Mouse (Mus musculus) heart, postnatal 0 days (tissue): Measurements from ENCODE around the gene Elfn2. TPM values are rescaled to one million over a fixed set of nuclear protein-coding genes. Genes with fewer than 3 reads are reported as not detected.

Experiments used
- ATAC-seq: fragments of 200-750 bp; cut with Nextera tagmentation; 2 replicates; pipeline ENCODE4 v1.8.0; 2017; ENCODE audit warnings: low read depth, moderate number of reproducible peaks, moderate library complexity; ENCODE audit not compliant: insufficient read depth
- DNase-seq: peaks from one replicate; pipeline ENCODE4 v3.0.0-alpha.2; 2016; ENCODE audit warnings: low spot score
- H3K27ac ChIP-seq: fragments of 300-500 bp; sonication (generic); 2 replicates; pipeline ENCODE4 v1.5.1; 2014; ENCODE audit warnings: low read depth, mild to moderate bottlenecking
- H3K27me3 ChIP-seq: fragments of 300-500 bp; sonication (generic); 2 replicates; pipeline ENCODE4 v1.6.1; 2014; ENCODE audit warnings: low read length, mixed read lengths; ENCODE audit not compliant: control insufficient read depth, insufficient read depth
- H3K36me3 ChIP-seq: fragments of 300-500 bp; sonication (generic); replicated peaks from 2 replicates; pipeline ENCODE4 v1.6.1; 2014; ENCODE audit warnings: low read length, mixed read lengths; ENCODE audit not compliant: control insufficient read depth, insufficient read depth
- H3K4me1 ChIP-seq: fragments of 300-500 bp; sonication (generic); 2 replicates; pipeline ENCODE4 v1.6.1; 2014; ENCODE audit warnings: antibody characterized with exemption; ENCODE audit not compliant: control insufficient read depth, insufficient read depth
- H3K4me2 ChIP-seq: fragments of 300-500 bp; sonication (generic); 2 replicates; pipeline ENCODE4 v1.6.1; 2014; ENCODE audit warnings: low read depth, mild to moderate bottlenecking, low read length, moderate library complexity
- H3K4me3 ChIP-seq: fragments of 300-500 bp; sonication (generic); 2 replicates; pipeline ENCODE4 v1.5.1; 2014; ENCODE audit warnings: low read depth, low read length
- H3K9ac ChIP-seq: fragments of 300-500 bp; sonication (generic); replicated peaks from 2 replicates; pipeline ENCODE4 v1.6.1; 2014; ENCODE audit warnings: low read depth, low read length, mixed read lengths
- H3K9me3 ChIP-seq: fragments of 300-500 bp; sonication (generic); replicated peaks from 2 replicates; pipeline ENCODE4 v1.6.1; 2016; ENCODE audit warnings: low read length; ENCODE audit not compliant: control insufficient read depth
- CTCF ChIP-seq: IDR thresholded peaks from 2 replicates; pipeline ENCODE4 v1.5.1; 2016; ENCODE audit warnings: antibody characterized with exemption, control low read depth, low read depth
- EP300 ChIP-seq: IDR thresholded peaks from 2 replicates; pipeline ENCODE4 v1.6.1; 2016; ENCODE audit warnings: antibody characterized with exemption, low read depth
- WGBS: fragments of 180-500 bp; shearing (Covaris S2); extraction: QIAGEN DNeasy Blood & Tissue Kit; methylation state at CpG from one replicate; pipeline ENCODE4 v1.1.7; 2014; 5-methylcytosine and 5-hydroxymethylcytosine counted together
- polyA plus RNA-seq: library from polyadenylated mRNA; unstranded; fragments of >200 nt; fragmentation: Nextera tagmentation; extraction: Ambion mirVana; gene quantifications from 2 replicates; pipeline ENCODE4 v1.2.1, GENCODE M21; 2015
- total RNA-seq: library from RNA; depleted of rRNA; stranded (reverse); fragments of >200 nt; gene quantifications from 2 replicates; pipeline ENCODE4 v1.2.3, GENCODE M21; 2014; ENCODE audit warnings: low replicate concordance

The Elfn2 gene
- total and polyA plus RNA-seq, 2 experiments from 2014 or later = 0.11 to 0.19 TPM

DNA sequence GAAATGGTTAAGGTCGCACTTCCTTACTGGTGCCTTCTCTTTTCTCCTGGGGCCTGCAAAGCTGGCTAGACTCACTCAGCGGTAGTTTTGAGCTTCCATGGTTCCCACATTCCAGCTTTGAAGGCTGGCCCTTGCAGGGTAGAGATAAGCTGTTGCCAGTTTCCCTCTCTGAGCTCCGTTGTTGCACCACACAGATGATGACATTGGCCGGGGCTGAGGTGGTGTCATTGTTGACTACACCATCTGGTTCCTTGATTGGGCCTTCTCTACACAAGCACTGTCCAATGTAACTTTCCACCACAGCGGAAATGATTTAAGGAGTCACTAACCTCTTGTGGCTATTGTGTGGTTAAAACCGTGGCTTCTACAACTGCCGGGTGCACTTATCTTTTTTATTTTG lies 2.0 kb upstream of the Elfn2 start:
- Histone ChIP-seq H3K36me3 (no peaks in the 10 kb centered on the region), H3K4me1 (peaks cover 7% of the 10 kb centered on the region), H3K9ac (no peak overlapping the region; the same call in 1 of the 2 replicates), H3K27me3 (peaks cover 60% of the 10 kb centered on the region), H3K4me3 (no peak overlapping the region), H3K9me3 (no peaks in the 10 kb centered on the region), H3K4me2 (no peak overlapping the region), H3K27ac (no peak overlapping the region)
- WGBS = 27% methylated on average over 7 of the region's 7 CpGs
- TF ChIP-seq EP300 (no peak), CTCF (no peak)
- peak; percentile 67 for DNase-seq
- peak; percentile 88 for ATAC-seq

DNA sequence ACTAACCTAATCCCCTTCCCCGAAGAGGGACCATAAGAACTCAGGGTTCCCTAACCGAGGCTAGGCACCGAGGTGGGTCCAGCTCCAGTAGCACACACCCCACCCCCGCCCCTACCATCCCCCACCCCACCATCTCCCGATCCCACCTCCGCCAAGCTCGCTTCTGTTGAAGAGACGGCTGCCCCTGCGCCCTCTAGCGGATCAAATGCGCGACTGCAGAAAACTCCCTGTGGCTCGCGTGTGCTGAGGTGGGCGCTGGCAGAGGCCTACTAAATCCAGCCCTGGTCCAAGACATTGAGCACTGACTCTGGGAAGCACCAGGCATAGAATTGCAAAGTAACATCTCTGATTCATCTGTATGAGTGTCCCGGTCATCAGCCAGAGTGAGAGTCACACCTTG lies 1.5 kb upstream of the Elfn2 start:
- TF ChIP-seq CTCF (peak; percentile 74), EP300 (no peak)

DNA sequence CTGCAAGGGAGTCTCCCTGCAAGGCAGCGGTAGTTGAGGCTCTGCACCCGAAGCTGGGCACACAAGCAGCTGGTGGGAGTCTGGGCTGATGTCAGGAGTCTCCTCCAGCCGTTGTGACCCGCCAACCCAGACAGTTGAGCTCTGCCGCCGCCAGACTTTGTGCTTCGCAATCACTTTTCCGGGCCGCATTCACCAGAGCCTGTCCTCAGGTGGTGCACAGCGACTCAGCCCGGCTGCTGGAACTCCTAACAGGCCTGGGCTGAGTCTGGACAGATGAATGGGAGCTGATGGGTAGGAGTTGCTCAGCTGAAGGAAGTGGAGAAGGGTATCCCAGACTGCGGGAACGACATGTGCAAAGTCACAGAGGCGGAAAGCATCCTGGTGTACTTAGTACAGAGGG lies 845 bp upstream of the Elfn2 start:
- Histone ChIP-seq H3K27ac (no peak overlapping the region), H3K4me3 (peak overlapping the region; percentile 37; the same call in 1 of the 2 replicates), H3K27me3 (peaks cover 71% of the 10 kb centered on the region), H3K4me2 (no peak overlapping the region), H3K9ac (no peak overlapping the region), H3K9me3 (no peaks in the 10 kb centered on the region), H3K36me3 (no peaks in the 10 kb centered on the region), H3K4me1 (peaks cover 7% of the 10 kb centered on the region)
- ATAC-seq = no peak
- 5% methylated on average over 14 of the region's 14 CpGs for WGBS
- DNase-seq = no peak
- TF ChIP-seq CTCF (no peak), EP300 (no peak)

More for the DNA sequence above, 1.5 kb upstream of the Elfn2 start:
- Histone ChIP-seq H3K9ac (no peak overlapping the region; the same call in 1 of the 2 replicates), H3K9me3 (no peaks in the 10 kb centered on the region), H3K36me3 (no peaks in the 10 kb centered on the region), H3K4me3 (no peak overlapping the region), H3K27ac (no peak overlapping the region), H3K4me2 (no peak overlapping the region), H3K4me1 (peaks cover 7% of the 10 kb centered on the region), H3K27me3 (peaks cover 64% of the 10 kb centered on the region)
- ATAC-seq (peak; percentile 28; the same call in 1 of the 2 replicates), DNase-seq (peak; percentile 34)
- WGBS = 4% methylated on average over 16 of the region's 16 CpGs

DNA sequence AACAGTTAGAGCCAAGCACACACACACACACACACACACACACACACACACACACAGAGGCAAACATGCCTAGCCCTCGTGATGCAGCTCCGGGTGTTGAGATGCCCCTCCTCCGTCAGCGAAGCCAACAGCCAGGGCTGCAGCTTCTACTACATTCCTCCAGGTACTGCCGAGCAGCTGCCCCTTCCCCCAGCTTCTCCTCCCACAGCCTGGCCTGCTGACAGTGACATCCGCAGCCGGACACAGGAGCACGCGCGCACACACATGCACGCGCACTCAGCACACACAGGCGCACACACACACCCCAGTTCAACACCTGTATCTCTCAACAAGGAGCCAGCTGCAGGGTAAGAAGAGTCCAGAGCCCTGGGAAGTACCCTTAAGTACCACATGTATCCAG lies 1.6 kb downstream of the Elfn2 start:
- WGBS = 45% methylated on average over 12 of the region's 13 CpGs

DNA sequence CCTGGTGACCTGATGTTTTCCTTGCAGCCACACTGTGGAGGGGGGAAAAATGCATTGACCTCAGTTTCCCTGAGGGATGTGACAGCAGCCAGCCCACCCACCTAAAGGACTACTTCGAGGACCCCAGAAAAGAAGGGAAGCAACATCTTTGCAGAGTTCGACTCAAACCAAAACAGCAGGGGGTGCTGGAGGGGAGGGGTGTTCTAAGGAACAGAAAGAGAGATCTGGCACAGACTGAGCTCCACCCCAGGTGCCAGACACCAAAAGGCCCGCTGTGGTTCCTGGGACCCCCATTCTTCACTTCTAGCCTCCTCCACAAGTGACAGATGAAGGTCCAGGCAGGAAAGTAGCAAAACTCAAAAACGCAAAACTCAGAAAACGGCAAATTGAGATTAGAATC lies 2.7 kb downstream of the Elfn2 start:
- no peak overlapping the region for H3K27ac ChIP-seq
- H3K9ac ChIP-seq = no peak overlapping the region
- TF ChIP-seq CTCF (no peak), EP300 (no peak)
- ATAC-seq (no peak), DNase-seq (no peak)
- no peak overlapping the region for H3K4me2 ChIP-seq
- H3K36me3 ChIP-seq = no peaks in the 10 kb centered on the region
- no peaks in the 10 kb centered on the region for H3K9me3 ChIP-seq
- WGBS = 29% methylated on average over 5 of the region's 5 CpGs
- H3K4me3 ChIP-seq = no peak overlapping the region
- H3K27me3 ChIP-seq = peaks cover 92% of the 10 kb centered on the region
- H3K4me1 ChIP-seq = peaks cover 7% of the 10 kb centered on the region

More for the DNA sequence above, 1.6 kb downstream of the Elfn2 start:
- peaks cover 82% of the 10 kb centered on the region for H3K27me3 ChIP-seq
- H3K36me3 ChIP-seq = no peaks in the 10 kb centered on the region
- ATAC-seq = no peak
- H3K4me2 ChIP-seq = no peak overlapping the region
- no peaks in the 10 kb centered on the region for H3K9me3 ChIP-seq
- no peak overlapping the region for H3K4me3 ChIP-seq
- TF ChIP-seq EP300 (no peak), CTCF (no peak)
- H3K4me1 ChIP-seq = peaks cover 7% of the 10 kb centered on the region
- H3K27ac ChIP-seq = no peak overlapping the region
- H3K9ac ChIP-seq = no peak overlapping the region
- DNase-seq = no peak

DNA sequence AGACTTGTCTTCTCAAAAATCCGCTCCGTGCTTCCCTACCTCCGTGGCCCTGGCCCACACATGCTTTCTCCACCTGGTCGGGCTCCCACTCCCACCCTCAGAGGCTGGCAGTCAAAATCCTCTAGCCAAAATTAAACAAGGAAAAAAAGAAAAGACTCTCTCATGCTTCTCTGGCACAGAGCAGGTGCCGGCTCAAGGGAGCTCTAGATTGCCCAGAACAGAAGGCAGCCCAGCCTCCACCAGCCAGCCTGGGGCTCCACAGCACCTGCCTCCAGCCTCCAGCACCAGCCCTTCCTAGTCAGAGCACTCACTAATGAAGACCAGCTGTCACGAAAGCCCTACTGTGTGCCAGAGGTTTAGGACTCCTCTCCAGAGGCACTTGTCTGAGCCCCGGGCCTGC lies 4.8 kb downstream of the Elfn2 start:
- no peak overlapping the region for H3K9ac ChIP-seq
- no peak for ATAC-seq
- no peak overlapping the region for H3K27ac ChIP-seq
- no peak for DNase-seq
- no peak overlapping the region for H3K4me3 ChIP-seq
- no peak overlapping the region for H3K4me2 ChIP-seq
- peaks cover 87% of the 10 kb centered on the region for H3K27me3 ChIP-seq
- H3K4me1 ChIP-seq = no peaks in the 10 kb centered on the region
- H3K9me3 ChIP-seq = no peaks in the 10 kb centered on the region
- no peaks in the 10 kb centered on the region for H3K36me3 ChIP-seq
- no peak for TF ChIP-seq CTCF
- no peak for TF ChIP-seq EP300
- WGBS = 75% methylated on average over 7 of the region's 7 CpGs
